Mouse (Mus musculus) ES-E14 (cell line): ENCODE data around the gene Cbfa2t3. TPM values are rescaled to one million over a fixed set of nuclear protein-coding genes. Genes with fewer than 3 reads are reported as not detected.
A peak's percentile ranks its signal among the peaks of the same experiment; 100 is the strongest.

ENCODE experiments used
- DNase-seq: peaks from one replicate; pipeline ENCODE4 v3.0.0-alpha.2; 2013; ENCODE audit warnings: low read depth, low spot score
- H3K27ac ChIP-seq: 2 replicates; pipeline ENCODE4 v1.5.1; 2012; ENCODE audit warnings: low read depth, mild to moderate bottlenecking, low read length, moderate library complexity, mixed read lengths; ENCODE audit not compliant: poor library complexity, insufficient read depth, severe bottlenecking
- H3K36me3 ChIP-seq: 2 replicates; pipeline ENCODE4 v1.6.1; 2012; ENCODE audit warnings: mild to moderate bottlenecking, low read length, moderate library complexity, mixed read lengths; ENCODE audit not compliant: control insufficient read depth, poor library complexity, insufficient read depth, severe bottlenecking
- H3K4me1 ChIP-seq, 2 experiments: fragments of 150-350 bp in 1 of 2; sonication (generic) in 1 of 2; 2 replicates each; pipeline ENCODE4 v1.6.1; 2012; ENCODE audit warnings: low read length in 2 of 2, mild to moderate bottlenecking in 1 of 2, mixed read lengths in 1 of 2; ENCODE audit not compliant: control insufficient read depth in 2 of 2, insufficient read depth in 2 of 2, poor library complexity in 1 of 2
- H3K4me3 ChIP-seq, 2 experiments: fragments of 150-350 bp in 1 of 2; sonication (generic) in 1 of 2; 2 replicates each; pipeline ENCODE4 v1.5.1; 2012; ENCODE audit warnings: low read length in 2 of 2, low read depth in 1 of 2, mild to moderate bottlenecking in 1 of 2, mixed read lengths in 1 of 2; ENCODE audit not compliant: insufficient read depth in 1 of 2, poor library complexity in 1 of 2, severe bottlenecking in 1 of 2
- H3K9ac ChIP-seq: 2 replicates; pipeline ENCODE4 v1.6.1; 2012; ENCODE audit warnings: low read depth, mild to moderate bottlenecking, low read length, mixed read lengths; ENCODE audit not compliant: poor library complexity, insufficient read depth, severe bottlenecking
- H3K9me3 ChIP-seq: fragments of 150-350 bp; sonication (generic); 2 replicates; pipeline ENCODE4 v1.6.1; 2012; ENCODE audit warnings: low read depth, mild to moderate bottlenecking, low read length; ENCODE audit not compliant: control insufficient read depth, insufficient read depth
- CHD2 ChIP-seq: IDR thresholded peaks from 2 replicates; pipeline ENCODE4 v1.6.1; 2014; ENCODE audit warnings: mild to moderate bottlenecking, low read depth, low read length, inconsistent platforms
- HCFC1 ChIP-seq: IDR thresholded peaks from 2 replicates; pipeline ENCODE4 v1.6.1; 2012; ENCODE audit warnings: low read length, inconsistent platforms, borderline replicate concordance; ENCODE audit not compliant: insufficient read depth
- MAFK ChIP-seq: IDR thresholded peaks from 2 replicates; pipeline ENCODE4 v1.6.1; 2014; ENCODE audit warnings: mild to moderate bottlenecking, low read depth, low read length, inconsistent platforms; ENCODE audit not compliant: insufficient read depth
- ZC3H11A ChIP-seq: IDR thresholded peaks from 2 replicates; pipeline ENCODE4 v1.6.1; 2012; ENCODE audit warnings: low read depth, mild to moderate bottlenecking, inconsistent platforms, low read length, borderline replicate concordance
- ZNF384 ChIP-seq: IDR thresholded peaks from 2 replicates; pipeline ENCODE4 v1.6.1; 2012; ENCODE audit warnings: low read depth, low read length, inconsistent platforms
- in situ Hi-C, 2 experiments: fragments of 600-800 bp; cut with MboI; formaldehyde crosslinking; loops; one replicate each; pipeline ENCODE4 v1.15.1; 2025; ENCODE audit warnings: low sequenced_read_pairs in 2 of 2, inconsistent platforms in 1 of 2; ENCODE audit not compliant: unreplicated experiment in 2 of 2
- total RNA-seq: library from RNA; depleted of rRNA; stranded (reverse); fragments of 300-350 nt; gene quantifications from 2 replicates; pipeline ENCODE4 v1.2.3, GENCODE M21; 2012

The Cbfa2t3 gene
- total RNA-seq, 1 experiment = 0.36 TPM

GRCm38 (mm10) chr8:122679325-122679920 lies 19.5 kb downstream of the Cbfa2t3 start:
- TF ChIP-seq ZC3H11A = no peak
- no peak for TF ChIP-seq ZNF384
- TF ChIP-seq HCFC1 = no peak
- TF ChIP-seq CHD2 = no peak
- no peak for TF ChIP-seq MAFK
- H3K9ac ChIP-seq = no peak overlapping the region
- no peak overlapping the region for H3K27ac ChIP-seq
- H3K4me1 ChIP-seq = peaks cover 0 to 3% of the 10 kb centered on the region in 2 experiments; a peak in 2 of 4 replicates
- in situ Hi-C loops = no loop called here
- H3K9me3 ChIP-seq = no peaks in the 10 kb centered on the region
- no peaks in the 10 kb centered on the region for H3K36me3 ChIP-seq
- no peak for DNase-seq
- H3K4me3 ChIP-seq = no peak overlapping the region

- peak overlapping the region; percentile 57 for H3K9ac ChIP-seq
- H3K36me3 ChIP-seq = no peaks in the 10 kb centered on the region
- H3K9me3 ChIP-seq = no peaks in the 10 kb centered on the region
- TF ChIP-seq CHD2 (no peak), ZC3H11A (no peak), HCFC1 (no peak), ZNF384 (no peak), MAFK (no peak)
- in situ Hi-C loops = no loop called here
- DNase-seq = no peak
- H3K4me1 ChIP-seq = peaks cover 0 to 3% of the 10 kb centered on the region in 2 experiments; a peak in 2 of 4 replicates
- H3K4me3 ChIP-seq = peak overlapping the region; percentile 71 to 77
- H3K27ac ChIP-seq = no peak overlapping the region
These were observed 20.1 kb downstream of the Cbfa2t3 start for GRCm38 (mm10) chr8:122678896-122679210.

GRCm38 (mm10) chr8:122678061-122678895 lies 20.6 kb downstream of the Cbfa2t3 start:
- Histone ChIP-seq H3K4me3 (peak overlapping the region; percentile 71 to 77), H3K36me3 (no peaks in the 10 kb centered on the region), H3K9me3 (no peaks in the 10 kb centered on the region), H3K27ac (no peak overlapping the region), H3K9ac (peak overlapping the region; percentile 57), H3K4me1 (peaks cover 0 to 3% of the 10 kb centered on the region in 2 experiments; a peak in 2 of 4 replicates)
- in situ Hi-C loops = no loop called here
- DNase-seq = no peak
- TF ChIP-seq ZC3H11A = no peak
- no peak for TF ChIP-seq MAFK
- TF ChIP-seq CHD2 = no peak
- no peak for TF ChIP-seq HCFC1
- TF ChIP-seq ZNF384 = no peak

- in situ Hi-C loops = no loop called here
- Histone ChIP-seq H3K36me3 (no peaks in the 10 kb centered on the region), H3K9me3 (no peaks in the 10 kb centered on the region), H3K4me3 (peak overlapping the region; percentile 54 to 71; a peak in 3 of 4 replicates), H3K27ac (no peak overlapping the region), H3K4me1 (peaks cover 0 to 3% of the 10 kb centered on the region in 2 experiments; a peak in 2 of 4 replicates), H3K9ac (peak overlapping the region; percentile 57; the same call in 1 of the 2 replicates)
- DNase-seq = no peak
- no peak for TF ChIP-seq MAFK
- no peak for TF ChIP-seq HCFC1
- TF ChIP-seq CHD2 = no peak
- no peak for TF ChIP-seq ZNF384
- no peak for TF ChIP-seq ZC3H11A
These were observed 21.4 kb downstream of the Cbfa2t3 start for GRCm38 (mm10) chr8:122677481-122678021.
